Mouse (Mus musculus): Measurements from ENCODE around the gene Ttc13.

- no peak for TF ChIP-seq CTCF (IDR thresholded peaks at IDR 0.05; ENCODE audit: extremely low read depth, insufficient read depth, low read length)
- peak; percentile 44; the same call in 1 of the 2 replicates for TF ChIP-seq POLR2A (IDR thresholded peaks at IDR 0.05; ENCODE audit: extremely low read depth, insufficient read depth, low read length)
Observed at GRCm38 (mm10) chr8:124663112-124663873, 58.5 kb downstream of the Ttc13 start, which contains the start of gene 2310022B05Rik.

Measured in cortical plate, adult 2 months (tissue).